Mouse (Mus musculus) lung, embryonic 14.5 days (tissue): Measurements from ENCODE around the gene Cd5. TPM values are rescaled to one million over a fixed set of nuclear protein-coding genes. Genes with fewer than 3 reads are reported as not detected.

Experiments
- ATAC-seq: fragments of 200-750 bp; cut with Nextera tagmentation; 2 replicates; pipeline ENCODE4 v1.8.0; 2017; ENCODE audit warnings: mild to moderate bottlenecking, moderate TSS enrichment, moderate library complexity; ENCODE audit not compliant: insufficient read depth
- DNase-seq: peaks from one replicate; pipeline ENCODE4 v3.0.0-alpha.2; 2015
- H3K27ac ChIP-seq: fragments of 300-500 bp; sonication (generic); 2 replicates; pipeline ENCODE4 v1.5.1; 2014; ENCODE audit warnings: low read depth, mild to moderate bottlenecking, moderate library complexity
- H3K27me3 ChIP-seq: fragments of 300-500 bp; sonication (generic); 2 replicates; pipeline ENCODE4 v1.6.1; 2014; ENCODE audit warnings: low read length, control low read depth; ENCODE audit not compliant: insufficient read depth
- H3K36me3 ChIP-seq: fragments of 300-500 bp; sonication (generic); 2 replicates; pipeline ENCODE4 v1.6.1; 2014; ENCODE audit warnings: control low read depth; ENCODE audit not compliant: insufficient read depth
- H3K4me1 ChIP-seq: fragments of 300-500 bp; sonication (generic); 2 replicates; pipeline ENCODE4 v1.6.1; 2014; ENCODE audit warnings: antibody characterized with exemption, control low read depth; ENCODE audit not compliant: insufficient read depth
- H3K4me2 ChIP-seq: fragments of 300-500 bp; sonication (generic); 2 replicates; pipeline ENCODE4 v1.6.1; 2014; ENCODE audit warnings: mild to moderate bottlenecking
- H3K4me3 ChIP-seq: fragments of 300-500 bp; sonication (generic); 2 replicates; pipeline ENCODE4 v1.5.1; 2014; ENCODE audit warnings: low read depth, low read length
- H3K9ac ChIP-seq: fragments of 300-500 bp; sonication (generic); 2 replicates; pipeline ENCODE4 v1.6.1; 2014
- H3K9me3 ChIP-seq: fragments of 300-500 bp; sonication (generic); 2 replicates; pipeline ENCODE4 v1.6.1; 2016; ENCODE audit warnings: low read depth, low read length, control low read depth
- CTCF ChIP-seq: IDR thresholded peaks from 2 replicates; pipeline ENCODE4 v1.5.1; 2016; ENCODE audit warnings: antibody characterized with exemption, low read depth
- WGBS: fragments of 180-500 bp; shearing (Covaris S2); extraction: QIAGEN DNeasy Blood & Tissue Kit; methylation state at CpG from one replicate; pipeline ENCODE4 v1.1.7; 2014; 5-methylcytosine and 5-hydroxymethylcytosine counted together
- polyA plus RNA-seq: library from polyadenylated mRNA; unstranded; fragments of >200 nt; fragmentation: Nextera tagmentation; extraction: Ambion mirVana; gene quantifications from 2 replicates; pipeline ENCODE4 v1.2.1, GENCODE M21; 2014

Cd5 gene
- polyA plus RNA-seq, 1 experiment from 2014 or later: 0.63 TPM

DNA sequence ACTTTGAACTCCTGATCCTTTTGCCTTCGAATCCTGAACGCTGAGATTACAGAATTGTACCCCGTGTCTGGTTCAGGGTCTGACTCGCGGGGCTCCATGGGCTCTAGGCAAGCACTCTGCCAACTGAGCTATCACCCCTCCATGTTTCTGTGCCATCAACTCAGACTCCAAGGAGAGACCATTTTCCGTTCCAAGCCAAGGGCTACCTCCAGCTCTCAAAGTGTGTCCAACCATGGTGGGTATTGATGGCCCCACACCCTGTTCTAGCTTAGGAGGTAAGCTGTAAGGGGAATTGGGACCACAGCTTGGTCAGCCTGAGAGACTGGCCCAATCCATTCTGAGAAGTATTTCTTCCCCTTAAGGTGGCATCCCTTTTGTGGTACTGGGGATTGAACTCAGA, 10.5 kb upstream of the Cd5 start:
- no peaks in the 10 kb centered on the region for H3K9me3 ChIP-seq
- no peaks in the 10 kb centered on the region for H3K36me3 ChIP-seq
- no peaks in the 10 kb centered on the region for H3K4me1 ChIP-seq
- TF ChIP-seq CTCF: no peak
- no peak overlapping the region for H3K4me2 ChIP-seq
- H3K27me3 ChIP-seq: no peaks in the 10 kb centered on the region
- no peak overlapping the region for H3K9ac ChIP-seq
- ATAC-seq: no peak
- DNase-seq: no peak
- H3K27ac ChIP-seq: no peak overlapping the region
- 90% methylated on average over 6 of the region's 6 CpGs for WGBS
- no peak overlapping the region for H3K4me3 ChIP-seq

DNA sequence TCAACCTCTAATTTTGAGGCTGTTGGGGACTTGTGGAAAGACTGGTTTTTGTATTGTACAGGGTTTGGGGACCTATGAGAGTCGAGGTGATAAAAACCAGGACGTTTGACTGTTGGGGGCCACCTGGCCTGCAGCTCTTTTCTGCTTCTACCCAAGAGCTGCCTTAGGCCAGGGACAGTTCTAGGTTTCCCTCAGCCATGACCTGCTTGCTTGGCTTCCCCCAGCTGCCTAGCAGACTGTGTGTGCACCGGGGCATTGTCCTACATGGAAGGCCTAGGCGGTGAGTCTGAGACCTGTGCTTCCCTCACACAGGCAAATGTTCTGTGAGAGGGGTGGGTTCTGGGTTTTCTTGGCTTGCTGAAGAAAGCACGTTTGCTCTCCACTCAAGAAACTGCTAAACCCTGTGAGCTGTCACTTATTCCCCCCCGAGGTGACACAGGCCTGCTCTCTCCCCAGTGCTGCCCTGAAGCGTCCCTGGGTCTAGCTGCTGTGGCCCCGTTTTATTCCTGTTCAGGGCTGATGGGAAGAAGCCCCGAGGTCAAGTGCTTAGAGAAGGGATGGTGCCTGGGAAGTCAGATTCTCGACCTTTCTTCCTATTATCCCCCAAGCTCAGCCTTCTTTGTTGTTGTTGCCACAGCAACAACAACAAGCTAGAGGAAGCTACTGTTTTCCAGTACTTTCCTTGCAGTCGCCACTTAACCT, 9.8 kb upstream of the Cd5 start:
- DNase-seq (no peak), ATAC-seq (no peak)
- WGBS: 59% methylated on average over 11 of the region's 11 CpGs
- H3K4me2 ChIP-seq: no peak overlapping the region
- H3K36me3 ChIP-seq: no peaks in the 10 kb centered on the region
- no peak overlapping the region for H3K4me3 ChIP-seq
- no peak overlapping the region for H3K27ac ChIP-seq
- no peaks in the 10 kb centered on the region for H3K4me1 ChIP-seq
- no peak for TF ChIP-seq CTCF
- no peaks in the 10 kb centered on the region for H3K9me3 ChIP-seq
- no peak overlapping the region for H3K9ac ChIP-seq
- H3K27me3 ChIP-seq: no peaks in the 10 kb centered on the region

DNA sequence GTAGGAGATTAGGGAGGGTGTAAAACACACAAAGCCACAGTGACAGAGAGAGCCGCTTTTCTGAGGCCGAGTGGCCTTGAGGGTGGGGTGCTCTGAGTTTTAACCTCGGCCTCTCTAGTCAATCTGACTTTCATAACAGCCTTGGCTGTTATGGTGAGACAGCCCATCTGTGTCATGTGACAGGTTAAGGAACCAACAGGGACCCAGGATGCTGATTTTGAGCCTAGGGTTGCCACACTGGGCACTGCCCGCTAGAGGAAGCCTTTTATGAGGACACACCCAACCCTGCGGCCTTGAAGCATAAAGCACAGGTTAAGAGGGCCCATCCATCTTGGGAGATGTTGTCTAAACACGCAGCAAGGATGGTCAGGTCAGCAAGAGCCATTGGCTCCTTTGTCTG, 8.9 kb upstream of the Cd5 start:
- ATAC-seq (no peak), DNase-seq (no peak)
- Histone ChIP-seq H3K36me3 (no peaks in the 10 kb centered on the region), H3K9ac (no peak overlapping the region), H3K4me1 (no peaks in the 10 kb centered on the region), H3K4me2 (no peak overlapping the region), H3K4me3 (no peak overlapping the region), H3K9me3 (no peaks in the 10 kb centered on the region), H3K27me3 (no peaks in the 10 kb centered on the region), H3K27ac (no peak overlapping the region)
- 72% methylated on average over 6 of the region's 6 CpGs for WGBS
- no peak for TF ChIP-seq CTCF

DNA sequence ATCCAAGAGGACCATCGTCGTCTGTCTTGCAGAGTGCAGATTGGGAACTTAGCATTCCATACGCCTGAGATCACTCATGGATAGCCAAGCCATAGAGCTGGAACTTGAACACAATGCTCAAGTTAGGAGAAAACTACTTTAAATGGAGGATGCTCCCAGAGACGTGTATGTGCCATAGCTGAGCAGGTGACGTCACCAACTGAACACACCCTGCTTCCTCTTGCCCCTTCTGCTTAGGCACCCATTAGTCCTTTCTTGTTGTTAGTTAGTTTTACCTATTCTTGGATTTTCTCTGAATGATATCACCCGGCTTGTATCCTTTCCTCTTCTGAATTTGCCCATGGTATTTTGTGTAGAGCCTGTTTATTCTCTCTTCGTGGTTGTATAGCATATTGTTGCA, 8.4 kb upstream of the Cd5 start:
- no peaks in the 10 kb centered on the region for H3K9me3 ChIP-seq
- H3K4me3 ChIP-seq: no peak overlapping the region
- H3K36me3 ChIP-seq: no peaks in the 10 kb centered on the region
- TF ChIP-seq CTCF: no peak
- no peak overlapping the region for H3K27ac ChIP-seq
- no peak for DNase-seq
- no peak for ATAC-seq
- no peak overlapping the region for H3K9ac ChIP-seq
- H3K4me2 ChIP-seq: no peak overlapping the region
- no peaks in the 10 kb centered on the region for H3K27me3 ChIP-seq
- 76% methylated on average over 7 of the region's 7 CpGs for WGBS
- peaks cover 2% of the 10 kb centered on the region; the same call in 1 of the 2 replicates for H3K4me1 ChIP-seq

DNA sequence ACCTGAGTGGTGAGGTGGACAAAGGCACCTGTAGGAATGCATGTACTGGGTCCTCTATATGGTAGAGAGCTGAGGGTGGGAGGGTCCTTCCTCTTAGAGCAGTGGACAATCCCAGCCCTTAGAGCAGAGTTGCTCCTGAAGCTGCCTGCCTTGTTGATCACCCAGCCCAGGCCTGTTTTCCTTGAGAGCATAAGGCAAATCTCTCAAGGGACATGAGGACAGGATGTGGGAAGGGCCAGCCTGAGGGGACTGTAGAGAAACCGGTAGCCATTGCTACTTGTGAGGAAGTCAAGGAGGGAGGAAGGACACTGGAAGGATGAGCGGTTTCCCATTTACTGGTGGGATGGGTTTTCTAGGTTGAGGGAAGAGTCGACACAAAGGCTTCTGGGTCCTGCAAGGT, 3.8 kb upstream of the Cd5 start:
- H3K9ac ChIP-seq: no peak overlapping the region
- H3K4me2 ChIP-seq: no peak overlapping the region
- H3K27ac ChIP-seq: no peak overlapping the region
- H3K4me1 ChIP-seq: peaks cover 8% of the 10 kb centered on the region; the same call in 1 of the 2 replicates
- DNase-seq: no peak
- 57% methylated on average over 3 of the region's 3 CpGs for WGBS
- no peaks in the 10 kb centered on the region for H3K27me3 ChIP-seq
- H3K4me3 ChIP-seq: no peak overlapping the region
- no peak for TF ChIP-seq CTCF
- no peaks in the 10 kb centered on the region for H3K36me3 ChIP-seq
- no peak for ATAC-seq
- H3K9me3 ChIP-seq: no peaks in the 10 kb centered on the region

DNA sequence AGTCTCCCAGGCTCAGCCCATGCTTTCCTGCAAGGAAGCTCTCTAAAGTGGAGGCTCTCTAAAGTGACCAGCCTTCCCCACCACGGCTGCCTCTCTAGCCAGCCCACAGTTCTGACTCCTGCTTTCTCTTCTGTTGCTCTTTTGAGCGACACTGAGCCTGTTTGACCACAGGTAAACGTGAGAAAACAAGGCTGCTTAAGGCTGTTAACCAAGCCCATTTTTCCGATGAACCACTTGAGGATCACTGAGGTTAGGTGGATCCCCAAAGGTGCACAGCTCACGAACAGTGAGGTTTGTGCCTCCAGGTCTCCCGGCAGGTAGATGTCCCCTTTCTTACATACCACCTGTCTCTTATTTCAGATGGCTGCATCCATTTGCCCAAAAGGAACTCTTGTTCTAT, 3.3 kb upstream of the Cd5 start:
- ATAC-seq: no peak
- H3K27me3 ChIP-seq: no peaks in the 10 kb centered on the region
- H3K9me3 ChIP-seq: no peaks in the 10 kb centered on the region
- peaks cover 8% of the 10 kb centered on the region; the same call in 1 of the 2 replicates for H3K4me1 ChIP-seq
- no peak overlapping the region for H3K27ac ChIP-seq
- whole genome bisulfite sequencing: 68% methylated on average over 6 of the region's 6 CpGs
- no peak overlapping the region for H3K9ac ChIP-seq
- no peak for TF ChIP-seq CTCF
- H3K4me2 ChIP-seq: no peak overlapping the region
- no peak for DNase-seq
- H3K4me3 ChIP-seq: no peak overlapping the region
- H3K36me3 ChIP-seq: no peaks in the 10 kb centered on the region

DNA sequence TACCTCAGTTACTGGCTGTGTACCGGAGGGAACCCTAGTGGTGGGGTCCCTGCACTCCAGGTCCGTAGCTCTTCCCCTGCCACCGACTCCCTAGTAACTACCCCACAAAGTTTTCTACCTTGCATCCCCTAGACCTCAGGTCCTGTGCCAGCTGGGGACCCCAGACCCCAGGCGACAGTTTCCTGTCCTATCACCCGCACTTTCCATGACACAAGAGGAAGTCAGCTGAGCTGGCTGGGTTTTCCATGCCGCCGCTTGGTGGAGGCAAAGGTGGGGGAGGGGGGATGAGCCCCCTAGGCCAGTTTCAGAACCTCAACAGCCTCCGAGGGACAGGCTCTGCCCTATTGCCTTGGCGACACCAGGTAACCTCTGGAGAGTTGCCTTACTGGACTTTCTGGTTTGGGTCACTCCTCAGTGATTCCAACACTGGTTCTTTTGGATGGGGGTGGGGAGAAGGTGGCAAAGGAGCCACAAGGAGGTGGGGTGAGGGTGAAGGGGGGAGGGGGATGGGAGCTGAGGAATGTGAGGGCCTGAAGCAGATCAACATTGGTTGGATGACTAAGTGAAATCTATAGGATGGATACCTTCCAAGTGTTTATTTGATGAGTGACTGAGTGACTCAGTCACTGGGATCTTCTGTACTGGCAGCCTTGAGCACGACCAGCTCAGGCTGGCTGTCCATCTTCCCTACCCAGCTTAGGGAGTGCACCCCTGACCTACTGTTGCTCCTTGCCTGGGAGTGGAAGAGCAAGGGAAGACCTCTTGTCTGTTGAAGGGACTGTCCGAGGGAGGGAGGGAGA, 2.0 kb upstream of the Cd5 start:
- DNase-seq (peak; percentile 24), ATAC-seq (peak; percentile 56; the same call in 1 of the 2 replicates)
- Histone ChIP-seq H3K4me1 (peaks cover 8% of the 10 kb centered on the region; the same call in 1 of the 2 replicates), H3K27ac (no peak overlapping the region), H3K27me3 (no peaks in the 10 kb centered on the region), H3K36me3 (no peaks in the 10 kb centered on the region), H3K9me3 (no peaks in the 10 kb centered on the region), H3K4me3 (no peak overlapping the region), H3K4me2 (no peak overlapping the region), H3K9ac (no peak overlapping the region)
- 25% methylated on average over 11 of the region's 11 CpGs for WGBS
- peak; percentile 13; the same call in 1 of the 2 replicates for TF ChIP-seq CTCF
